In genomic region chr1:133412941-133413340, GRCm38 (mm10) we compare ENCODE assay signal across 12 mouse cellular contexts. TPM values are rescaled to one million over a fixed set of nuclear protein-coding genes. Genes with fewer than 3 reads are reported as not detected.
DNase-seq lines count a peak whose midpoint lies in the region; ATAC-seq and TF ChIP-seq lines count a peak whose summit lies in the region.
"Had no signal": no experiment of that assay in that cellular context is flagged by ENCODE, and none has a peak within 500 bp of the region (broad histone marks: within the 10 kb centered on the region; RNA-seq: fewer than 3 reads in every experiment).

No protein-coding gene starts in this region.

- ATAC-seq in intestine, embryonic 15.5 days: no peak
- ATAC-seq in stomach, embryonic 14.5 days (ENCODE audit: insufficient number of reproducible peaks, insufficient read depth, low FRiP score, low read depth): no peak
- no peak for ATAC-seq in forebrain, postnatal 0 days
- ATAC-seq in granulocyte monocyte progenitor cell, adult 5-6 weeks (replicated peaks; ENCODE audit: poor library complexity, severe bottlenecking): no peak
- no peak for ATAC-seq in liver, postnatal 0 days

- 30% methylated on average over 9 of the region's 9 CpGs for WGBS in intestine, embryonic 15.5 days
- 49% methylated on average over 9 of the region's 9 CpGs for WGBS in stomach, embryonic 14.5 days
- WGBS in forebrain, postnatal 0 days: 81% methylated on average over 9 of the region's 9 CpGs
- whole genome bisulfite sequencing in liver, postnatal 0 days (ENCODE audit: insufficient replicate concordance): 44% methylated on average over 9 of the region's 9 CpGs

- peak overlapping the region; percentile 2; the same call in 1 of the 2 replicates for H3K4me2 ChIP-seq in intestine, embryonic 15.5 days (replicated peaks)
- H3K4me2 ChIP-seq in stomach, embryonic 14.5 days (replicated peaks; ENCODE audit: low read depth, low read length): no peak overlapping the region
- H3K4me2 ChIP-seq in forebrain, postnatal 0 days (ENCODE audit: low read depth): no peak overlapping the region
- H3K4me2 ChIP-seq in liver, postnatal 0 days (ENCODE audit: low read depth, low read length): no peak overlapping the region
- H3K4me2 ChIP-seq: embryonic facial prominence, embryonic 13.5 days; heart, embryonic 13.5 days; liver, embryonic 11.5 days had no signal

- no peaks in the 10 kb centered on the region for H3K36me3 ChIP-seq in intestine, embryonic 15.5 days
- H3K36me3 ChIP-seq in stomach, embryonic 14.5 days (ENCODE audit: control insufficient read depth, insufficient read depth, low read length): no peaks in the 10 kb centered on the region
- H3K36me3 ChIP-seq in forebrain, postnatal 0 days (ENCODE audit: insufficient read depth): no peaks in the 10 kb centered on the region
- H3K36me3 ChIP-seq in liver, postnatal 0 days (replicated peaks; ENCODE audit: insufficient read depth, low read length): no peaks in the 10 kb centered on the region
- H3K36me3 ChIP-seq: embryonic facial prominence, embryonic 13.5 days; heart, embryonic 13.5 days had no signal

- no peak for TF ChIP-seq CTCF in forebrain, postnatal 0 days (IDR thresholded peaks at IDR 0.05; ENCODE audit: low read depth)
- no peak for TF ChIP-seq CTCF in liver, postnatal 0 days (IDR thresholded peaks at IDR 0.05; ENCODE audit: low read depth)

- H3K9me3 ChIP-seq in intestine, embryonic 15.5 days: no peaks in the 10 kb centered on the region
- no peaks in the 10 kb centered on the region for H3K9me3 ChIP-seq in stomach, embryonic 14.5 days (ENCODE audit: control insufficient read depth, low read depth, low read length)
- no peaks in the 10 kb centered on the region for H3K9me3 ChIP-seq in forebrain, postnatal 0 days (ENCODE audit: low read length)
- no peaks in the 10 kb centered on the region for H3K9me3 ChIP-seq in liver, postnatal 0 days (ENCODE audit: low read length)
- H3K9me3 ChIP-seq: embryonic facial prominence, embryonic 13.5 days; heart, embryonic 13.5 days had no signal

- no peak overlapping the region for H3K4me3 ChIP-seq in intestine, embryonic 15.5 days (replicated peaks)
- H3K4me3 ChIP-seq in stomach, embryonic 14.5 days (ENCODE audit: low read depth, low read length): no peak overlapping the region
- H3K4me3 ChIP-seq in forebrain, postnatal 0 days (ENCODE audit: low read depth, low read length): no peak overlapping the region
- no peak overlapping the region for H3K4me3 ChIP-seq in liver, postnatal 0 days (ENCODE audit: low read depth, low read length)
- H3K4me3 ChIP-seq: embryonic facial prominence, embryonic 13.5 days; heart, embryonic 13.5 days had no signal

- no peak for TF ChIP-seq EP300 in liver, postnatal 0 days (IDR thresholded peaks at IDR 0.05; ENCODE audit: low read depth)

- peaks cover 66% of the 10 kb centered on the region for H3K4me1 ChIP-seq in intestine, embryonic 15.5 days (replicated peaks)
- H3K4me1 ChIP-seq in stomach, embryonic 14.5 days (ENCODE audit: control insufficient read depth, insufficient read depth, low read length): peaks cover 33% of the 10 kb centered on the region; the same call in 1 of the 2 replicates
- no peaks in the 10 kb centered on the region for H3K4me1 ChIP-seq in forebrain, postnatal 0 days (ENCODE audit: insufficient read depth)
- H3K4me1 ChIP-seq in liver, postnatal 0 days (ENCODE audit: insufficient read depth): peaks cover 22% of the 10 kb centered on the region

- H3K27me3 ChIP-seq in intestine, embryonic 15.5 days (replicated peaks): no peaks in the 10 kb centered on the region
- no peaks in the 10 kb centered on the region for H3K27me3 ChIP-seq in stomach, embryonic 14.5 days (ENCODE audit: control insufficient read depth, insufficient read depth, low read length)
- H3K27me3 ChIP-seq in forebrain, postnatal 0 days (ENCODE audit: insufficient read depth, low read length): no peaks in the 10 kb centered on the region
- H3K27me3 ChIP-seq in liver, postnatal 0 days (ENCODE audit: insufficient read depth, low read length): no peaks in the 10 kb centered on the region
- H3K27me3 ChIP-seq: heart, embryonic 13.5 days had no signal

- H3K9ac ChIP-seq in intestine, embryonic 15.5 days: no peak overlapping the region
- no peak overlapping the region for H3K9ac ChIP-seq in stomach, embryonic 14.5 days (replicated peaks; ENCODE audit: low read depth, low read length)
- H3K9ac ChIP-seq in forebrain, postnatal 0 days: no peak overlapping the region
- no peak overlapping the region for H3K9ac ChIP-seq in liver, postnatal 0 days (replicated peaks)
- H3K9ac ChIP-seq: embryonic facial prominence, embryonic 13.5 days; heart, embryonic 13.5 days had no signal

- DNase-seq in heart, adult 8-10 months (ENCODE audit: low spot score): peak; percentile 67
- no peak for DNase-seq in heart, postnatal 4 days
- peak; percentile 83 for DNase-seq in kidney, postnatal 14 days
- DNase-seq in forebrain, postnatal 0 days: no peak
- no peak for DNase-seq in liver, postnatal 0 days
- DNase-seq: thymus, adult 18-20 months had no signal

- peak overlapping the region; percentile 52 for H3K27ac ChIP-seq in intestine, embryonic 15.5 days
- peak overlapping the region; percentile 55; the same call in 1 of the 2 replicates for H3K27ac ChIP-seq in stomach, embryonic 14.5 days (ENCODE audit: low read length)
- H3K27ac ChIP-seq in forebrain, postnatal 0 days (ENCODE audit: low read depth, low read length): no peak overlapping the region
- H3K27ac ChIP-seq in liver, postnatal 0 days (ENCODE audit: low read depth): no peak overlapping the region
- H3K27ac ChIP-seq: embryonic facial prominence, embryonic 13.5 days; heart, embryonic 13.5 days had no signal

RNA-seq across cellular contexts. Expression of gene Sox13, which starts 11.2 kb away (rescaled TPM):
- total RNA-seq in heart, adult 8-10 months (2022): 10 to 100 TPM; 11.0 to 14.4 (median 13.9) TPM
- total RNA-seq in heart, postnatal 4 days (2021): 10 to 100 TPM; 29.8 to 32.4 TPM
- polyA plus RNA-seq in intestine, embryonic 15.5 days (2015; fragmentation: Nextera tagmentation; extraction: Ambion mirVana): 9.0 and 11.4 TPM in 2 replicates
- polyA plus RNA-seq in stomach, embryonic 14.5 days (2014; fragmentation: Nextera tagmentation; extraction: Ambion mirVana): 8.2 and 8.5 TPM in 2 replicates
- total RNA-seq in forebrain, postnatal 0 days (2014; rRNA removed): 8.0 and 9.7 TPM in 2 replicates
- polyA plus RNA-seq in forebrain, postnatal 0 days (2015; fragmentation: Nextera tagmentation; extraction: Ambion mirVana): 2.0 and 3.0 TPM in 2 replicates
- 2.9 and 4.2 TPM in 2 replicates for total RNA-seq in granulocyte monocyte progenitor cell, adult 5-6 weeks (2014; fragmentation: Nextera tagmentation)
- total RNA-seq in granulocyte monocyte progenitor cell, adult 5-6 weeks (2017): 1.7 and 4.8 TPM in 2 replicates
- polyA plus RNA-seq in liver, postnatal 0 days (2015; fragmentation: Nextera tagmentation; extraction: Ambion mirVana): 1.3 and 1.9 TPM in 2 replicates

RNA-seq across cellular contexts. Expression of gene Etnk2, which starts 49.6 kb away (rescaled TPM):
- total RNA-seq in heart, adult 8-10 months (2022): under 1 TPM; 0.16 to 0.69 (median 0.33) TPM
- under 1 TPM; 0.83 to 0.93 TPM for total RNA-seq in heart, postnatal 4 days (2021)
- 3.3 and 3.5 TPM in 2 replicates for polyA plus RNA-seq in intestine, embryonic 15.5 days (2015; fragmentation: Nextera tagmentation; extraction: Ambion mirVana)
- 4.9 and 5.6 TPM in 2 replicates for polyA plus RNA-seq in stomach, embryonic 14.5 days (2014; fragmentation: Nextera tagmentation; extraction: Ambion mirVana)
- total RNA-seq in forebrain, postnatal 0 days (2014; rRNA removed): 15.5 and 25.3 TPM in 2 replicates
- polyA plus RNA-seq in forebrain, postnatal 0 days (2015; fragmentation: Nextera tagmentation; extraction: Ambion mirVana): 10.3 and 17.6 TPM in 2 replicates
- total RNA-seq in granulocyte monocyte progenitor cell, adult 5-6 weeks (2014; fragmentation: Nextera tagmentation): not detected in 2 replicates
- not detected in 2 replicates for total RNA-seq in granulocyte monocyte progenitor cell, adult 5-6 weeks (2017)
- polyA plus RNA-seq in liver, postnatal 0 days (2015; fragmentation: Nextera tagmentation; extraction: Ambion mirVana): 39.5 and 39.6 TPM in 2 replicates

Comparison
In these comparisons a context has a peak if more than half of its experiments do, and no peak if none do; other contexts are left out.
1. DNase-seq: peak in heart, adult 8-10 months (single experiment) and kidney, postnatal 14 days (single experiment); none in heart, postnatal 4 days (single experiment), forebrain, postnatal 0 days (single experiment) and liver, postnatal 0 days (single experiment).
2. H3K27ac ChIP-seq: peak in intestine, embryonic 15.5 days (single experiment) and stomach, embryonic 14.5 days (single experiment); none in forebrain, postnatal 0 days (single experiment) and liver, postnatal 0 days (single experiment).